Mouse (Mus musculus): ENCODE results near the gene Zyx. TPM values are rescaled to one million over a fixed set of nuclear protein-coding genes. Genes with fewer than 3 reads are reported as not detected.
A peak's percentile ranks its signal among the peaks of the same experiment; 100 is the strongest.

The Zyx gene
- polyA plus RNA-seq, 1 experiment from 2014 or later, result 159 TPM

GRCm38 (mm10) chr6:42354076-42355019, 4.9 kb downstream of the Zyx start:
- ATAC-seq (replicated peaks; ENCODE audit: extremely low read depth, insufficient read depth, low FRiP score), result no peak
- Histone ChIP-seq H3K36me3 (ENCODE audit: control insufficient read depth, insufficient read depth) (peaks cover 43% of the 10 kb centered on the region), H3K4me1 (ENCODE audit: control insufficient read depth, insufficient read depth, low read length) (peaks cover 72% of the 10 kb centered on the region), H3K4me2 (ENCODE audit: low read depth, low read length) (peak overlapping the region; percentile 94), H3K9ac (ENCODE audit: low read length) (peak overlapping the region; percentile 62), H3K9me3 (replicated peaks; ENCODE audit: control insufficient read depth, low read length) (no peaks in the 10 kb centered on the region), H3K27me3 (ENCODE audit: control insufficient read depth, insufficient read depth, low read length) (no peaks in the 10 kb centered on the region), H3K27ac (ENCODE audit: low read length) (peak overlapping the region; percentile 98), H3K4me3 (ENCODE audit: low read length) (peak overlapping the region; percentile 90)
- WGBS, result 17% methylated on average over 11 of the region's 11 CpGs

- Histone ChIP-seq H3K36me3 (ENCODE audit: control insufficient read depth, insufficient read depth) (peaks cover 50% of the 10 kb centered on the region), H3K9ac (ENCODE audit: low read length) (peak overlapping the region; percentile 62; the same call in 1 of the 2 replicates), H3K27me3 (ENCODE audit: control insufficient read depth, insufficient read depth, low read length) (no peaks in the 10 kb centered on the region), H3K4me1 (ENCODE audit: control insufficient read depth, insufficient read depth, low read length) (peaks cover 82% of the 10 kb centered on the region), H3K9me3 (replicated peaks; ENCODE audit: control insufficient read depth, low read length) (no peaks in the 10 kb centered on the region), H3K27ac (ENCODE audit: low read length) (no peak overlapping the region), H3K4me2 (ENCODE audit: low read depth, low read length) (peak overlapping the region; percentile 94), H3K4me3 (ENCODE audit: low read length) (no peak overlapping the region)
- no peak for ATAC-seq (replicated peaks; ENCODE audit: extremely low read depth, insufficient read depth, low FRiP score)
- 89% methylated on average over 6 of the region's 6 CpGs for WGBS
Measured at GRCm38 (mm10) chr6:42355366-42355765, 5.9 kb downstream of the Zyx start.

- WGBS, result 91% methylated on average over 13 of the region's 13 CpGs
- Histone ChIP-seq H3K4me1 (ENCODE audit: control insufficient read depth, insufficient read depth, low read length) (peaks cover 80% of the 10 kb centered on the region), H3K27me3 (ENCODE audit: control insufficient read depth, insufficient read depth, low read length) (no peaks in the 10 kb centered on the region), H3K4me2 (ENCODE audit: low read depth, low read length) (no peak overlapping the region), H3K9ac (ENCODE audit: low read length) (no peak overlapping the region), H3K36me3 (ENCODE audit: control insufficient read depth, insufficient read depth) (peaks cover 50% of the 10 kb centered on the region), H3K9me3 (replicated peaks; ENCODE audit: control insufficient read depth, low read length) (no peaks in the 10 kb centered on the region), H3K4me3 (ENCODE audit: low read length) (no peak overlapping the region), H3K27ac (ENCODE audit: low read length) (no peak overlapping the region)
- no peak for ATAC-seq (replicated peaks; ENCODE audit: extremely low read depth, insufficient read depth, low FRiP score)
Measured at GRCm38 (mm10) chr6:42355794-42356600, 6.6 kb downstream of the Zyx start.

- H3K36me3 ChIP-seq (ENCODE audit: control insufficient read depth, insufficient read depth), result peaks cover 50% of the 10 kb centered on the region
- 86% methylated on average over 5 of the region's 5 CpGs for WGBS
- no peak overlapping the region for H3K27ac ChIP-seq (ENCODE audit: low read length)
- H3K9ac ChIP-seq (ENCODE audit: low read length), result no peak overlapping the region
- H3K9me3 ChIP-seq (replicated peaks; ENCODE audit: control insufficient read depth, low read length), result no peaks in the 10 kb centered on the region
- ATAC-seq (replicated peaks; ENCODE audit: extremely low read depth, insufficient read depth, low FRiP score), result no peak
- peaks cover 80% of the 10 kb centered on the region for H3K4me1 ChIP-seq (ENCODE audit: control insufficient read depth, insufficient read depth, low read length)
- no peaks in the 10 kb centered on the region for H3K27me3 ChIP-seq (ENCODE audit: control insufficient read depth, insufficient read depth, low read length)
- no peak overlapping the region for H3K4me2 ChIP-seq (ENCODE audit: low read depth, low read length)
- no peak overlapping the region for H3K4me3 ChIP-seq (ENCODE audit: low read length)
Measured at GRCm38 (mm10) chr6:42356913-42357312, 7.5 kb downstream of the Zyx start.

GRCm38 (mm10) chr6:42357901-42358300, 8.5 kb downstream of the Zyx start:
- peak overlapping the region; percentile 54 for H3K27ac ChIP-seq (ENCODE audit: low read length)
- WGBS, result 49% methylated on average over 6 of the region's 6 CpGs
- peaks cover 80% of the 10 kb centered on the region for H3K4me1 ChIP-seq (ENCODE audit: control insufficient read depth, insufficient read depth, low read length)
- H3K9ac ChIP-seq (ENCODE audit: low read length), result no peak overlapping the region
- no peaks in the 10 kb centered on the region for H3K27me3 ChIP-seq (ENCODE audit: control insufficient read depth, insufficient read depth, low read length)
- no peak overlapping the region for H3K4me3 ChIP-seq (ENCODE audit: low read length)
- peaks cover 50% of the 10 kb centered on the region for H3K36me3 ChIP-seq (ENCODE audit: control insufficient read depth, insufficient read depth)
- H3K9me3 ChIP-seq (replicated peaks; ENCODE audit: control insufficient read depth, low read length), result no peaks in the 10 kb centered on the region
- ATAC-seq (replicated peaks; ENCODE audit: extremely low read depth, insufficient read depth, low FRiP score), result no peak
- no peak overlapping the region for H3K4me2 ChIP-seq (ENCODE audit: low read depth, low read length)

GRCm38 (mm10) chr6:42358901-42359300, 9.5 kb downstream of the Zyx start:
- Histone ChIP-seq H3K27ac (ENCODE audit: low read length) (peak overlapping the region; percentile 80), H3K27me3 (ENCODE audit: control insufficient read depth, insufficient read depth, low read length) (no peaks in the 10 kb centered on the region), H3K9me3 (replicated peaks; ENCODE audit: control insufficient read depth, low read length) (no peaks in the 10 kb centered on the region), H3K4me2 (ENCODE audit: low read depth, low read length) (no peak overlapping the region), H3K9ac (ENCODE audit: low read length) (peak overlapping the region; percentile 28; the same call in 1 of the 2 replicates), H3K4me3 (ENCODE audit: low read length) (no peak overlapping the region), H3K4me1 (ENCODE audit: control insufficient read depth, insufficient read depth, low read length) (peaks cover 73% of the 10 kb centered on the region), H3K36me3 (ENCODE audit: control insufficient read depth, insufficient read depth) (peaks cover 45% of the 10 kb centered on the region)
- no peak for ATAC-seq (replicated peaks; ENCODE audit: extremely low read depth, insufficient read depth, low FRiP score)
- WGBS, result 64% methylated on average over 12 of the region's 12 CpGs

GRCm38 (mm10) chr6:42359364-42360147, 10.1 kb downstream of the Zyx start:
- H3K9ac ChIP-seq (ENCODE audit: low read length), result no peak overlapping the region
- peak overlapping the region; percentile 80 for H3K27ac ChIP-seq (ENCODE audit: low read length)
- H3K36me3 ChIP-seq (ENCODE audit: control insufficient read depth, insufficient read depth), result peaks cover 45% of the 10 kb centered on the region
- ATAC-seq (replicated peaks; ENCODE audit: extremely low read depth, insufficient read depth, low FRiP score), result peak; percentile 42; the same call in 1 of the 2 replicates
- H3K9me3 ChIP-seq (replicated peaks; ENCODE audit: control insufficient read depth, low read length), result no peaks in the 10 kb centered on the region
- H3K4me2 ChIP-seq (ENCODE audit: low read depth, low read length), result no peak overlapping the region
- H3K27me3 ChIP-seq (ENCODE audit: control insufficient read depth, insufficient read depth, low read length), result no peaks in the 10 kb centered on the region
- peaks cover 66% of the 10 kb centered on the region for H3K4me1 ChIP-seq (ENCODE audit: control insufficient read depth, insufficient read depth, low read length)
- H3K4me3 ChIP-seq (ENCODE audit: low read length), result no peak overlapping the region
- WGBS, result 37% methylated on average over 9 of the region's 9 CpGs

- H3K4me3 ChIP-seq (ENCODE audit: low read length), result no peak overlapping the region
- H3K4me2 ChIP-seq (ENCODE audit: low read depth, low read length), result no peak overlapping the region
- H3K27ac ChIP-seq (ENCODE audit: low read length), result peak overlapping the region; percentile 80
- peaks cover 58% of the 10 kb centered on the region for H3K4me1 ChIP-seq (ENCODE audit: control insufficient read depth, insufficient read depth, low read length)
- H3K36me3 ChIP-seq (ENCODE audit: control insufficient read depth, insufficient read depth), result peaks cover 41% of the 10 kb centered on the region
- no peaks in the 10 kb centered on the region for H3K27me3 ChIP-seq (ENCODE audit: control insufficient read depth, insufficient read depth, low read length)
- ATAC-seq (replicated peaks; ENCODE audit: extremely low read depth, insufficient read depth, low FRiP score), result no peak
- 78% methylated on average over 6 of the region's 6 CpGs for WGBS
- no peaks in the 10 kb centered on the region for H3K9me3 ChIP-seq (replicated peaks; ENCODE audit: control insufficient read depth, low read length)
- H3K9ac ChIP-seq (ENCODE audit: low read length), result no peak overlapping the region
Measured at GRCm38 (mm10) chr6:42360231-42360840, 10.9 kb downstream of the Zyx start.

Data from heart, embryonic 16.5 days (tissue).